12 mouse cellular contexts compared by ENCODE assay signal in genomic region chr11:96619576-96619975, GRCm38 (mm10).
A peak's percentile ranks its signal among the peaks of the same experiment; 100 is the strongest.
DNase-seq lines count a peak whose midpoint lies in the region; ATAC-seq lines count a peak whose summit lies in the region.
"Had no signal": no experiment of that assay in that cellular context is flagged by ENCODE, and none has a peak within 500 bp of the region (broad histone marks: within the 10 kb centered on the region; RNA-seq: fewer than 3 reads in every experiment).

No protein-coding gene starts in this region.

- DNase-seq in forebrain, embryonic 14.5 days (ENCODE audit: low spot score) = peak; percentile 47
- DNase-seq in lung, postnatal 10 days = no peak
- DNase-seq in kidney, postnatal 14 days = peak; percentile 33
- no peak for DNase-seq in ovary, postnatal 14 days (ENCODE audit: low spot score)
- no peak for DNase-seq in testis, postnatal 14 days (ENCODE audit: low spot score)
- DNase-seq: cerebellum, adult 9-10 months; liver, embryonic 13.5 days; spleen, adult 18-20 months; thymus, postnatal 25 days had no signal

- no peak overlapping the region for H3K27ac ChIP-seq in forebrain, embryonic 14.5 days (ENCODE audit: low read depth, low read length)
- H3K27ac ChIP-seq in forebrain, embryonic 16.5 days (ENCODE audit: low read length) = no peak overlapping the region
- H3K27ac ChIP-seq in lung, embryonic 15.5 days = peak overlapping the region; percentile 25
- peak overlapping the region; percentile 77 for H3K27ac ChIP-seq in hindbrain, embryonic 12.5 days
- H3K27ac ChIP-seq: liver, embryonic 13.5 days had no signal

- no peak for ATAC-seq in forebrain, embryonic 14.5 days
- no peak for ATAC-seq in forebrain, embryonic 16.5 days
- ATAC-seq in lung, embryonic 15.5 days (ENCODE audit: borderline replicate concordance, extremely low read depth, low FRiP score, low TSS enrichment) = no peak
- no peak for ATAC-seq in hindbrain, embryonic 12.5 days (ENCODE audit: low FRiP score)

- WGBS in forebrain, embryonic 14.5 days = 26% methylated on average over 5 of the region's 5 CpGs
- WGBS in forebrain, embryonic 16.5 days = 33% methylated on average over 5 of the region's 5 CpGs
- WGBS in lung, embryonic 15.5 days = 22% methylated on average over 5 of the region's 5 CpGs
- WGBS in hindbrain, embryonic 12.5 days = 16% methylated on average over 5 of the region's 5 CpGs

- H3K36me3 ChIP-seq in forebrain, embryonic 14.5 days (ENCODE audit: control insufficient read depth, insufficient read depth, low read length) = no peaks in the 10 kb centered on the region
- H3K36me3 ChIP-seq in forebrain, embryonic 16.5 days (ENCODE audit: control insufficient read depth, insufficient read depth) = no peaks in the 10 kb centered on the region
- H3K36me3 ChIP-seq in lung, embryonic 15.5 days = no peaks in the 10 kb centered on the region
- no peaks in the 10 kb centered on the region for H3K36me3 ChIP-seq in hindbrain, embryonic 12.5 days
- H3K36me3 ChIP-seq: liver, embryonic 13.5 days had no signal

- H3K4me3 ChIP-seq in forebrain, embryonic 14.5 days (ENCODE audit: low read depth, low read length) = no peak overlapping the region
- no peak overlapping the region for H3K4me3 ChIP-seq in forebrain, embryonic 16.5 days (replicated peaks; ENCODE audit: low read length)
- H3K4me3 ChIP-seq in lung, embryonic 15.5 days = no peak overlapping the region
- H3K4me3 ChIP-seq in hindbrain, embryonic 12.5 days = no peak overlapping the region
- H3K4me3 ChIP-seq: liver, embryonic 13.5 days had no signal

- peaks cover 4% of the 10 kb centered on the region; the same call in 1 of the 2 replicates for H3K4me1 ChIP-seq in forebrain, embryonic 14.5 days (ENCODE audit: control insufficient read depth, insufficient read depth, low read length)
- H3K4me1 ChIP-seq in forebrain, embryonic 16.5 days (replicated peaks; ENCODE audit: control insufficient read depth, insufficient read depth, low read length) = peaks cover 14% of the 10 kb centered on the region
- peaks cover 18% of the 10 kb centered on the region for H3K4me1 ChIP-seq in lung, embryonic 15.5 days
- H3K4me1 ChIP-seq in hindbrain, embryonic 12.5 days = peaks cover 23% of the 10 kb centered on the region

- H3K9ac ChIP-seq in forebrain, embryonic 14.5 days (ENCODE audit: low read length) = no peak overlapping the region
- H3K9ac ChIP-seq in forebrain, embryonic 16.5 days (replicated peaks; ENCODE audit: low read depth, low read length) = no peak overlapping the region
- no peak overlapping the region for H3K9ac ChIP-seq in lung, embryonic 15.5 days
- H3K9ac ChIP-seq in hindbrain, embryonic 12.5 days = no peak overlapping the region
- H3K9ac ChIP-seq: liver, embryonic 13.5 days had no signal

- peaks cover 4% of the 10 kb centered on the region; the same call in 1 of the 2 replicates for H3K27me3 ChIP-seq in forebrain, embryonic 14.5 days (replicated peaks; ENCODE audit: control insufficient read depth, insufficient read depth, low read length)
- peaks cover 10% of the 10 kb centered on the region; the same call in 1 of the 2 replicates for H3K27me3 ChIP-seq in forebrain, embryonic 16.5 days (replicated peaks; ENCODE audit: control insufficient read depth, insufficient read depth, low read length)
- H3K27me3 ChIP-seq in lung, embryonic 15.5 days = peaks cover 20% of the 10 kb centered on the region; the same call in 1 of the 2 replicates
- H3K27me3 ChIP-seq in hindbrain, embryonic 12.5 days = peaks cover 5% of the 10 kb centered on the region

- no peaks in the 10 kb centered on the region for H3K9me3 ChIP-seq in forebrain, embryonic 14.5 days (replicated peaks; ENCODE audit: control insufficient read depth, low read length)
- no peaks in the 10 kb centered on the region for H3K9me3 ChIP-seq in forebrain, embryonic 16.5 days (ENCODE audit: control insufficient read depth, low read length)
- no peaks in the 10 kb centered on the region for H3K9me3 ChIP-seq in lung, embryonic 15.5 days
- no peaks in the 10 kb centered on the region for H3K9me3 ChIP-seq in hindbrain, embryonic 12.5 days (replicated peaks)
- H3K9me3 ChIP-seq: liver, embryonic 13.5 days had no signal

- no peak overlapping the region for H3K4me2 ChIP-seq in forebrain, embryonic 14.5 days (ENCODE audit: low read length)
- no peak overlapping the region for H3K4me2 ChIP-seq in forebrain, embryonic 16.5 days (ENCODE audit: low read length)
- H3K4me2 ChIP-seq in lung, embryonic 15.5 days = 0 out of 2 replicates have a peak overlapping the region, but pooled peaks have one; percentile 17
- peak overlapping the region; percentile 12; the same call in 1 of the 2 replicates for H3K4me2 ChIP-seq in hindbrain, embryonic 12.5 days (replicated peaks)
- H3K4me2 ChIP-seq: liver, embryonic 13.5 days had no signal

Comparison
In these comparisons a context has a peak if more than half of its experiments do, and no peak if none do; other contexts are left out.
1. DNase-seq: peak in forebrain, embryonic 14.5 days (single experiment) and kidney, postnatal 14 days (single experiment); none in lung, postnatal 10 days (single experiment), ovary, postnatal 14 days (single experiment) and testis, postnatal 14 days (single experiment).
2. H3K27ac ChIP-seq: peak in lung, embryonic 15.5 days (single experiment) and hindbrain, embryonic 12.5 days (single experiment); none in forebrain, embryonic 14.5 days (single experiment) and forebrain, embryonic 16.5 days (single experiment).
3. H3K4me2 ChIP-seq: peak in lung, embryonic 15.5 days (single experiment) and hindbrain, embryonic 12.5 days (single experiment); none in forebrain, embryonic 14.5 days (single experiment) and forebrain, embryonic 16.5 days (single experiment).